Mouse (Mus musculus): ENCODE measurements around the gene Dapl1. TPM values are rescaled to one million over a fixed set of nuclear protein-coding genes. Genes with fewer than 3 reads are reported as not detected.

The Dapl1 gene
- total and polyA plus RNA-seq, 3 experiments, result not detected

DNA sequence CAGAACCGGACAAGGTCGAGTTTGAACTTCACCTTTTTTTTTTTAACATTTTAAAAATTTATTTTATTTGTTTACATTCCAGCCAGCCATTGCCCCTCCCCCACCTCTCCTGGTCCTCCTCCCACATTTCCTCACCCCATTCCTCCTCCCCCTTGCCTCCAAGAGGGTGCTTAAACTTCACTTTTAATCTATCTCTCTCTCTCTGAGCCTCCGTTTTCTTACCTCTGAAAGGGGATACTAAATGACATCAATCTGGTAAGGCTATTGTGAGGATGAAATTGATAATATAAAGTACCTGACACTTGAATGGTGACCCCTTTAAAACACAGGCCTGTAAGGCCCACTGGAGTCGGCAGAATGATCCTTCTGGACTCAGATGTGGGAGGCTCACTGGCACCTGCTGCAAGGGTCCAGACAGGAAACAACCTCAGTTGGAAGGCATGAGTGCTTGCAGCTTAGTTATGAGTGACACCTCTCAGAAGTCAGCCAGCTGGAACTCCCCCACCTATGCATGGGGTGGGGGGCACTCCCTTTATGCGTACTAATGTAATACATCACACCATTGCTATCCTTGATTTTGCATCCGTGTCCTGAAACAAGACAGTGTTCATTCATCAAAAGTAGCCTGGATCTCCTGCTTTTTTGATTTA, 1.9 kb downstream of the Dapl1 start:
- Histone ChIP-seq H3K4me3 (ENCODE audit: low read depth, low read length) (no peak overlapping the region), H3K4me1 (ENCODE audit: insufficient read depth, low read depth, low read length) (no peaks in the 10 kb centered on the region), H3K36me3 (replicated peaks) (no peaks in the 10 kb centered on the region), H3K27me3 (ENCODE audit: insufficient read depth, low read length) (peaks cover 7% of the 10 kb centered on the region; the same call in 1 of the 2 replicates), H3K9me3 (replicated peaks) (no peaks in the 10 kb centered on the region)
- TF ChIP-seq POLR2AphosphoS5 (IDR thresholded peaks at IDR 0.05; ENCODE audit: insufficient replicate concordance, low read depth, low read length), result no peak
- TF ChIP-seq GATA2 (IDR thresholded peaks at IDR 0.05; ENCODE audit: borderline replicate concordance, low read depth, low read length), result no peak
- DNase-seq (ENCODE audit: low spot score), result no peak
- no peak for ATAC-seq (ENCODE audit: extremely low read depth, insufficient number of reproducible peaks, low FRiP score, poor library complexity, severe bottlenecking)

DNA sequence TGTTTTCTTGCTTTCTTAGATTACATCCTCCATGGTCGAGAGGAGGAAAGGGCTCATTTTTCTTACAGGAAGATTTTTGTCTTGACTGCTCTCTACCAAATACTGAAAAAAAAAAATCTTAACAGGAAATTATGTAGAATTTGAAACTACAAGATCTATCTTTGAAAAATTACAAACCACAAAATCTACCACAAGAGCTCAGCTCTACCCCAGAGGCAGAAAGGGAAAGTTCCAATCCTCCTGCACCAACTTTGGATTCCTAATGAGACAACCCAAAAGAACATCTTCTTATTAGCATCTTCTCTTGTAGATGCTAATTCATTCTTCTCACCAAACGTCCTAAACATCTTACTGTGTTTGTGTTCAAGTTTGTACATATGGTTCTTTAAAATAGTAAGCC, 3.8 kb downstream of the Dapl1 start:
- no peaks in the 10 kb centered on the region for H3K9me3 ChIP-seq (replicated peaks)
- no peaks in the 10 kb centered on the region for H3K36me3 ChIP-seq (replicated peaks)
- H3K27me3 ChIP-seq (ENCODE audit: insufficient read depth, low read length), result peaks cover 7% of the 10 kb centered on the region; the same call in 1 of the 2 replicates
- ATAC-seq (ENCODE audit: extremely low read depth, insufficient number of reproducible peaks, low FRiP score, poor library complexity, severe bottlenecking) (no peak), DNase-seq (ENCODE audit: low spot score) (no peak)
- no peak overlapping the region for H3K4me3 ChIP-seq (ENCODE audit: low read depth, low read length)
- no peaks in the 10 kb centered on the region for H3K4me1 ChIP-seq (ENCODE audit: insufficient read depth, low read depth, low read length)
- TF ChIP-seq TAL1 (conservative IDR thresholded peaks at IDR 0.05; ENCODE audit: low read depth, low read length) (no peak), POLR2AphosphoS5 (IDR thresholded peaks at IDR 0.05; ENCODE audit: insufficient replicate concordance, low read depth, low read length) (no peak), GATA1 (IDR thresholded peaks at IDR 0.05; ENCODE audit: borderline replicate concordance, low read length) (no peak), CTCF (IDR thresholded peaks at IDR 0.05; ENCODE audit: low read depth, low read length) (no peak), GATA2 (IDR thresholded peaks at IDR 0.05; ENCODE audit: borderline replicate concordance, low read depth, low read length) (no peak)

- no peaks in the 10 kb centered on the region for H3K9me3 ChIP-seq (replicated peaks)
- ATAC-seq (ENCODE audit: extremely low read depth, insufficient number of reproducible peaks, low FRiP score, poor library complexity, severe bottlenecking) (no peak), DNase-seq (ENCODE audit: low spot score) (no peak)
- H3K4me3 ChIP-seq (ENCODE audit: low read depth, low read length), result no peak overlapping the region
- no peaks in the 10 kb centered on the region for H3K4me1 ChIP-seq (ENCODE audit: insufficient read depth, low read depth, low read length)
- TF ChIP-seq GATA2 (IDR thresholded peaks at IDR 0.05; ENCODE audit: borderline replicate concordance, low read depth, low read length), result no peak
- TF ChIP-seq CTCF (IDR thresholded peaks at IDR 0.05; ENCODE audit: low read depth, low read length), result no peak
- TF ChIP-seq POLR2AphosphoS5 (IDR thresholded peaks at IDR 0.05; ENCODE audit: insufficient replicate concordance, low read depth, low read length), result no peak
- no peak for TF ChIP-seq GATA1 (IDR thresholded peaks at IDR 0.05; ENCODE audit: borderline replicate concordance, low read length)
- no peaks in the 10 kb centered on the region for H3K36me3 ChIP-seq (replicated peaks)
- 0 out of 2 replicates have a peak, but pooled peaks cover 2% of the 10 kb centered on the region for H3K27me3 ChIP-seq (ENCODE audit: insufficient read depth, low read length)
Measured at GRCm38 (mm10) chr2:59490353-59490752, 5.9 kb downstream of the Dapl1 start.

DNA sequence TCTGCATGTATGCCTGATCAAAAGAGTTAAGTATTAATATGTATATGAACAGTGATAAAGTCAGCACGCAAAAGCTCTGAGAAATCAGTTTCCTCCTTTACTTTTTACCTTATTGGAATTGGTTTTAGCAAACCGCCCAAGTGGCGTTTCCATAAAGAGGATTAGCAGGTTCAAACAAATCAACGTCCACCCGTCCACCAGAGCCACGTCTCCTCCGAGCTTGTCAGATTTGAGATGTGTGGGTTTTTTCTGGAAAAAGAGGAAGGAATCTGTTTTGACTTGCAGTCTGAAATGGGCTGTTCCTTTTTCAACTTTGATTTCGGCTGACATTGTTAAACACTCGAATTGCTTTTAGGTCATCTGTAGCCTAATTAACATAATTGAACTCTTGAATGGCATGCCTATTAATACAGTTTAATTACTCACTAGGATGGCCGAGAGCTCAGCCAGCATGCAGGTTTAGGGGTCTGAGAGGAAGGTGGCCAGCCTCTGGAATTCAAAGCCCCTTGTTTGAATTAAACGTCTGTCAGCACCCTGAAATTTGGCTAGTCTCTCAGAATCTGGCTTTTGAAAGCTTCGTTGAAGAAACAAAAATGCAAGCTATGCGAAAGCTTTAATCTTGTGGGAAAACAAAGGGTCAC, 9.1 kb downstream of the Dapl1 start:
- Histone ChIP-seq H3K27me3 (ENCODE audit: insufficient read depth, low read length) (no peaks in the 10 kb centered on the region), H3K36me3 (replicated peaks) (no peaks in the 10 kb centered on the region), H3K4me3 (ENCODE audit: low read depth, low read length) (no peak overlapping the region), H3K9me3 (replicated peaks) (no peaks in the 10 kb centered on the region), H3K4me1 (ENCODE audit: insufficient read depth, low read depth, low read length) (no peaks in the 10 kb centered on the region)
- TF ChIP-seq POLR2AphosphoS5 (IDR thresholded peaks at IDR 0.05; ENCODE audit: insufficient replicate concordance, low read depth, low read length) (no peak), TAL1 (conservative IDR thresholded peaks at IDR 0.05; ENCODE audit: low read depth, low read length) (no peak)
- DNase-seq (ENCODE audit: low spot score) (no peak), ATAC-seq (ENCODE audit: extremely low read depth, insufficient number of reproducible peaks, low FRiP score, poor library complexity, severe bottlenecking) (no peak)

- no peaks in the 10 kb centered on the region for H3K27me3 ChIP-seq (ENCODE audit: insufficient read depth, low read length)
- no peak for DNase-seq (ENCODE audit: low spot score)
- H3K9me3 ChIP-seq (replicated peaks), result no peaks in the 10 kb centered on the region
- no peak overlapping the region for H3K4me3 ChIP-seq (ENCODE audit: low read depth, low read length)
- ATAC-seq (ENCODE audit: extremely low read depth, insufficient number of reproducible peaks, low FRiP score, poor library complexity, severe bottlenecking), result no peak
- no peaks in the 10 kb centered on the region for H3K36me3 ChIP-seq (replicated peaks)
- H3K4me1 ChIP-seq (ENCODE audit: insufficient read depth, low read depth, low read length), result no peaks in the 10 kb centered on the region
- TF ChIP-seq GATA2 (IDR thresholded peaks at IDR 0.05; ENCODE audit: borderline replicate concordance, low read depth, low read length) (no peak), GATA1 (IDR thresholded peaks at IDR 0.05; ENCODE audit: borderline replicate concordance, low read length) (no peak), POLR2AphosphoS5 (IDR thresholded peaks at IDR 0.05; ENCODE audit: insufficient replicate concordance, low read depth, low read length) (no peak), TAL1 (conservative IDR thresholded peaks at IDR 0.05; ENCODE audit: low read depth, low read length) (no peak), CTCF (IDR thresholded peaks at IDR 0.05; ENCODE audit: low read depth, low read length) (no peak)
Measured at GRCm38 (mm10) chr2:59499146-59499545, 14.7 kb downstream of the Dapl1 start.

DNA sequence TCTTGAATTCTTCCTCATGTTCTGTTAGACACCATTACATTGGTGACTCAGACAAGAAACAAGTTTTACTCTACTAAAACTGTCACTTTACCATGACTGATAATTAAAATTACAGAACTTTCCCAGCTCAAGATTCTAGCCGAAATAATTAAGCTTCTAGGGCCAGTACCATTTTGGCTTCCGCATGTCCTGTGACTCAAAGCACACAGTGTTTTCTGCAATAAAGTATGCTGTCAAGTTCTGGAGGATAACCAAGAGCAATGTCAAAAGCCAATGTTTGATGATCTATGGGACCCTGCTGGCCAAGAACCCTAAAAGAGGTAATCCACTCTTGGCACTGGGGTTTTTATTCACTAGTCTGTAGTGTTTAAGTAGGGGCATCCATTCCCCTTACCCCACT, 15.3 kb downstream of the Dapl1 start:
- no peak for DNase-seq (ENCODE audit: low spot score)
- Histone ChIP-seq H3K4me1 (ENCODE audit: insufficient read depth, low read depth, low read length) (no peaks in the 10 kb centered on the region), H3K27me3 (ENCODE audit: insufficient read depth, low read length) (no peaks in the 10 kb centered on the region), H3K4me3 (ENCODE audit: low read depth, low read length) (no peak overlapping the region), H3K36me3 (replicated peaks) (no peaks in the 10 kb centered on the region), H3K9me3 (replicated peaks) (no peaks in the 10 kb centered on the region)
- no peak for TF ChIP-seq GATA2 (IDR thresholded peaks at IDR 0.05; ENCODE audit: borderline replicate concordance, low read depth, low read length)
- no peak for TF ChIP-seq TAL1 (conservative IDR thresholded peaks at IDR 0.05; ENCODE audit: low read depth, low read length)
- no peak for TF ChIP-seq GATA1 (IDR thresholded peaks at IDR 0.05; ENCODE audit: borderline replicate concordance, low read length)
- no peak for TF ChIP-seq CTCF (IDR thresholded peaks at IDR 0.05; ENCODE audit: low read depth, low read length)
- ATAC-seq (ENCODE audit: extremely low read depth, insufficient number of reproducible peaks, low FRiP score, poor library complexity, severe bottlenecking), result no peak

Data from G1E (cell line).